Mouse (Mus musculus) hindbrain, embryonic 12.5 days (tissue): ENCODE measurements around the gene Ankrd33b. TPM values are rescaled to one million over a fixed set of nuclear protein-coding genes. Genes with fewer than 3 reads are reported as not detected.

ENCODE experiments used
- ATAC-seq: fragments of 200-750 bp; cut with Nextera tagmentation; 2 replicates; pipeline ENCODE4 v1.8.0; 2017; ENCODE audit warnings: moderate TSS enrichment; ENCODE audit not compliant: low FRiP score
- H3K27ac ChIP-seq: fragments of 300-500 bp; sonication (generic); 2 replicates; pipeline ENCODE4 v1.5.1; 2016; ENCODE audit warnings: mild to moderate bottlenecking
- H3K27me3 ChIP-seq: fragments of 300-500 bp; sonication (generic); 2 replicates; pipeline ENCODE4 v1.6.1; 2016; ENCODE audit warnings: mild to moderate bottlenecking
- H3K36me3 ChIP-seq: fragments of 300-500 bp; sonication (generic); 2 replicates; pipeline ENCODE4 v1.6.1; 2016; ENCODE audit warnings: mild to moderate bottlenecking
- H3K4me1 ChIP-seq: fragments of 300-500 bp; sonication (generic); 2 replicates; pipeline ENCODE4 v1.6.1; 2016
- H3K4me2 ChIP-seq: fragments of 300-500 bp; sonication (generic); replicated peaks from 2 replicates; pipeline ENCODE4 v1.6.1; 2016; ENCODE audit warnings: mild to moderate bottlenecking
- H3K4me3 ChIP-seq: fragments of 300-500 bp; sonication (generic); 2 replicates; pipeline ENCODE4 v1.5.1; 2016; ENCODE audit warnings: mild to moderate bottlenecking
- H3K9ac ChIP-seq: fragments of 300-500 bp; sonication (generic); 2 replicates; pipeline ENCODE4 v1.6.1; 2016; ENCODE audit warnings: mild to moderate bottlenecking, moderate library complexity
- H3K9me3 ChIP-seq: fragments of 300-500 bp; sonication (generic); replicated peaks from 2 replicates; pipeline ENCODE4 v1.6.1; 2016; ENCODE audit warnings: mild to moderate bottlenecking
- WGBS: fragments of 180-500 bp; shearing (Covaris S2); methylation state at CpG from one replicate; pipeline ENCODE4 v1.1.7; 2016; 5-methylcytosine and 5-hydroxymethylcytosine counted together
- polyA plus RNA-seq: library from polyadenylated mRNA; unstranded; fragments of >200 nt; fragmentation: Nextera tagmentation; extraction: Ambion mirVana; gene quantifications from 2 replicates; pipeline ENCODE4 v1.2.1, GENCODE M21; 2016

Ankrd33b gene
- 0.85 and 0.87 TPM in 2 replicates for polyA plus RNA-seq

- H3K36me3 ChIP-seq = no peaks in the 10 kb centered on the region
Observed at GRCm38 (mm10) chr15:31367481-31368200, at the start of gene Ankrd33b. TSS of gene Ankrd33b (minus strand) at chr15:31367726.

GRCm38 (mm10) chr15:31415181-31415580 lies 47.7 kb upstream of the Ankrd33b start:
- Histone ChIP-seq H3K36me3 (no peaks in the 10 kb centered on the region), H3K4me1 (peaks cover 10% of the 10 kb centered on the region), H3K9me3 (no peaks in the 10 kb centered on the region), H3K27ac (no peak overlapping the region), H3K27me3 (no peaks in the 10 kb centered on the region), H3K9ac (no peak overlapping the region), H3K4me3 (no peak overlapping the region), H3K4me2 (no peak overlapping the region)
- WGBS = 60% methylated on average over 4 of the region's 4 CpGs
- ATAC-seq = no peak

More at GRCm38 (mm10) chr15:31367481-31368200, at the start of gene Ankrd33b:
- peak within 1 kb of the TSS; percentile 63 for H3K9ac ChIP-seq
- H3K9me3 ChIP-seq = no peaks in the 10 kb centered on the region
- peaks cover 73% of the 10 kb centered on the region for H3K27me3 ChIP-seq
- WGBS = under 1% methylated on average over 43 of the region's 49 CpGs
- H3K4me2 ChIP-seq = peak within 1 kb of the TSS; percentile 99
- peaks cover 34% of the 10 kb centered on the region for H3K4me1 ChIP-seq
- peak within 1 kb of the TSS; percentile 52 for H3K4me3 ChIP-seq
- no peak within 1 kb of the TSS for H3K27ac ChIP-seq
- ATAC-seq = peak; percentile 53

- H3K9me3 ChIP-seq = no peaks in the 10 kb centered on the region
- peaks cover 10% of the 10 kb centered on the region for H3K4me1 ChIP-seq
- 40% methylated on average over 6 of the region's 6 CpGs for WGBS
- no peak overlapping the region for H3K4me3 ChIP-seq
- H3K27ac ChIP-seq = no peak overlapping the region
- no peak for ATAC-seq
- H3K27me3 ChIP-seq = no peaks in the 10 kb centered on the region
- no peak overlapping the region for H3K9ac ChIP-seq
- H3K36me3 ChIP-seq = no peaks in the 10 kb centered on the region
- no peak overlapping the region for H3K4me2 ChIP-seq
Observed at GRCm38 (mm10) chr15:31414179-31414898, 46.8 kb upstream of the Ankrd33b start.

GRCm38 (mm10) chr15:31413662-31414061 lies 46.1 kb upstream of the Ankrd33b start:
- 88% methylated on average over 6 of the region's 6 CpGs for WGBS
- H3K27ac ChIP-seq = no peak overlapping the region
- H3K27me3 ChIP-seq = no peaks in the 10 kb centered on the region
- no peak for ATAC-seq
- H3K4me1 ChIP-seq = peaks cover 10% of the 10 kb centered on the region
- no peaks in the 10 kb centered on the region for H3K36me3 ChIP-seq
- H3K9ac ChIP-seq = no peak overlapping the region
- H3K4me2 ChIP-seq = no peak overlapping the region
- no peak overlapping the region for H3K4me3 ChIP-seq
- no peaks in the 10 kb centered on the region for H3K9me3 ChIP-seq

- H3K4me3 ChIP-seq = no peak overlapping the region
- peaks cover 10% of the 10 kb centered on the region for H3K4me1 ChIP-seq
- no peak overlapping the region for H3K27ac ChIP-seq
- no peak overlapping the region for H3K9ac ChIP-seq
- H3K4me2 ChIP-seq = no peak overlapping the region
- H3K9me3 ChIP-seq = no peaks in the 10 kb centered on the region
- no peaks in the 10 kb centered on the region for H3K27me3 ChIP-seq
- no peaks in the 10 kb centered on the region for H3K36me3 ChIP-seq
- 54% methylated on average over 3 of the region's 3 CpGs for WGBS
- no peak for ATAC-seq
Observed at GRCm38 (mm10) chr15:31412933-31413332, 45.4 kb upstream of the Ankrd33b start.

GRCm38 (mm10) chr15:31412436-31412835 lies 44.9 kb upstream of the Ankrd33b start:
- no peak overlapping the region for H3K4me3 ChIP-seq
- no peak overlapping the region for H3K9ac ChIP-seq
- H3K4me2 ChIP-seq = no peak overlapping the region
- no peaks in the 10 kb centered on the region for H3K27me3 ChIP-seq
- no peak for ATAC-seq
- no peak overlapping the region for H3K27ac ChIP-seq
- WGBS = 83% methylated on average over 6 of the region's 6 CpGs
- H3K36me3 ChIP-seq = no peaks in the 10 kb centered on the region
- peaks cover 10% of the 10 kb centered on the region for H3K4me1 ChIP-seq
- H3K9me3 ChIP-seq = no peaks in the 10 kb centered on the region

- H3K4me1 ChIP-seq = 0 out of 2 replicates have a peak, but pooled peaks cover 3% of the 10 kb centered on the region
- no peak for ATAC-seq
- no peak overlapping the region for H3K9ac ChIP-seq
- H3K4me3 ChIP-seq = no peak overlapping the region
- no peaks in the 10 kb centered on the region for H3K27me3 ChIP-seq
- no peaks in the 10 kb centered on the region for H3K36me3 ChIP-seq
- no peaks in the 10 kb centered on the region for H3K9me3 ChIP-seq
- no peak overlapping the region for H3K4me2 ChIP-seq
- WGBS = 85% methylated on average over 4 of the region's 4 CpGs
- no peak overlapping the region for H3K27ac ChIP-seq
Observed at GRCm38 (mm10) chr15:31407490-31407889, 40.0 kb upstream of the Ankrd33b start.

GRCm38 (mm10) chr15:31406881-31407280 lies 39.4 kb upstream of the Ankrd33b start:
- 85% methylated on average over 5 of the region's 5 CpGs for WGBS
- Histone ChIP-seq H3K9me3 (no peaks in the 10 kb centered on the region), H3K4me2 (no peak overlapping the region), H3K27me3 (no peaks in the 10 kb centered on the region), H3K4me1 (peaks cover 3% of the 10 kb centered on the region; the same call in 1 of the 2 replicates), H3K36me3 (no peaks in the 10 kb centered on the region), H3K4me3 (no peak overlapping the region), H3K27ac (no peak overlapping the region), H3K9ac (no peak overlapping the region)
- no peak for ATAC-seq

GRCm38 (mm10) chr15:31404346-31404745 lies 36.8 kb upstream of the Ankrd33b start:
- WGBS = 88% methylated on average over 8 of the region's 8 CpGs
- Histone ChIP-seq H3K9me3 (no peaks in the 10 kb centered on the region), H3K4me2 (no peak overlapping the region), H3K9ac (no peak overlapping the region), H3K4me3 (no peak overlapping the region), H3K36me3 (no peaks in the 10 kb centered on the region), H3K4me1 (peaks cover 3% of the 10 kb centered on the region; the same call in 1 of the 2 replicates), H3K27ac (no peak overlapping the region), H3K27me3 (no peaks in the 10 kb centered on the region)
- ATAC-seq = no peak

GRCm38 (mm10) chr15:31402200-31402892 lies 34.8 kb upstream of the Ankrd33b start:
- H3K27me3 ChIP-seq = no peaks in the 10 kb centered on the region
- peak; percentile 66 for ATAC-seq
- no peak overlapping the region for H3K27ac ChIP-seq
- no peak overlapping the region for H3K4me2 ChIP-seq
- WGBS = 64% methylated on average over 12 of the region's 12 CpGs
- no peak overlapping the region for H3K9ac ChIP-seq
- no peaks in the 10 kb centered on the region for H3K36me3 ChIP-seq
- no peak overlapping the region for H3K4me3 ChIP-seq
- H3K4me1 ChIP-seq = peaks cover 3% of the 10 kb centered on the region; the same call in 1 of the 2 replicates
- no peaks in the 10 kb centered on the region for H3K9me3 ChIP-seq

- H3K27me3 ChIP-seq = no peaks in the 10 kb centered on the region
- no peaks in the 10 kb centered on the region for H3K9me3 ChIP-seq
- no peak for ATAC-seq
- WGBS = 35% methylated on average over 3 of the region's 3 CpGs
- H3K27ac ChIP-seq = no peak overlapping the region
- no peaks in the 10 kb centered on the region for H3K36me3 ChIP-seq
- H3K4me3 ChIP-seq = no peak overlapping the region
- H3K9ac ChIP-seq = no peak overlapping the region
- H3K4me2 ChIP-seq = no peak overlapping the region
- peaks cover 3% of the 10 kb centered on the region; the same call in 1 of the 2 replicates for H3K4me1 ChIP-seq
Observed at GRCm38 (mm10) chr15:31400974-31401373, 33.4 kb upstream of the Ankrd33b start.

GRCm38 (mm10) chr15:31398769-31399168 lies 31.2 kb upstream of the Ankrd33b start:
- peaks cover 3% of the 10 kb centered on the region; the same call in 1 of the 2 replicates for H3K4me1 ChIP-seq
- no peak overlapping the region for H3K27ac ChIP-seq
- no peak for ATAC-seq
- no peak overlapping the region for H3K9ac ChIP-seq
- H3K9me3 ChIP-seq = no peaks in the 10 kb centered on the region
- no peaks in the 10 kb centered on the region for H3K36me3 ChIP-seq
- no peak overlapping the region for H3K4me2 ChIP-seq
- no peaks in the 10 kb centered on the region for H3K27me3 ChIP-seq
- no peak overlapping the region for H3K4me3 ChIP-seq
- 94% methylated on average over 13 of the region's 13 CpGs for WGBS
